Mouse (Mus musculus): Measurements from ENCODE around the gene Nudcd3.

Nudcd3 gene

DNA sequence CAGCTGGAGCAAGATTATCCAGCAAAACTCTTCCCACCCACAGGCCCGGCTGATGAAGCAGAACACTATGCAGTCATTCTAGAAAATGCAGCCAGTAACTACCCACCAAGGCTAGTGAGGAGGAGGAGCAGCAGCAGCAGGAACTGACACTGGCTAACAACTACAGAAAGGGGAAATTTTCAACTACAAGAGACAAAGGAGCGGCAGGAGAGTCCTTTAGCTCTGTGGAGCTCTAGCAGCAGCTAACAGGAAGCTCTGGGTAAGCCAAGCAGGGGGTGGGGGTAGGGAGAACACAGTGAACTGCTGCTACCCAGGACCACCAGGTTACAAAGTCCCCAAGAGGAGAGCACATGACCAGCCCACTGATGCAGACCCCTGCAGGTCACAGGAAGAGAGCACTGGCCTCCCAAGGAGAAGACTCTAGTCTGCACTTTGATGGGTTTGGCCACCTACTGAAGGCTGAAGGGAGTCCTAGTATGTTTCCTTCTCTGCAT, 21.5 kb downstream of the Nudcd3 start:
- DNase-seq (ENCODE audit: low spot score in 2 of 2): no peak

DNA sequence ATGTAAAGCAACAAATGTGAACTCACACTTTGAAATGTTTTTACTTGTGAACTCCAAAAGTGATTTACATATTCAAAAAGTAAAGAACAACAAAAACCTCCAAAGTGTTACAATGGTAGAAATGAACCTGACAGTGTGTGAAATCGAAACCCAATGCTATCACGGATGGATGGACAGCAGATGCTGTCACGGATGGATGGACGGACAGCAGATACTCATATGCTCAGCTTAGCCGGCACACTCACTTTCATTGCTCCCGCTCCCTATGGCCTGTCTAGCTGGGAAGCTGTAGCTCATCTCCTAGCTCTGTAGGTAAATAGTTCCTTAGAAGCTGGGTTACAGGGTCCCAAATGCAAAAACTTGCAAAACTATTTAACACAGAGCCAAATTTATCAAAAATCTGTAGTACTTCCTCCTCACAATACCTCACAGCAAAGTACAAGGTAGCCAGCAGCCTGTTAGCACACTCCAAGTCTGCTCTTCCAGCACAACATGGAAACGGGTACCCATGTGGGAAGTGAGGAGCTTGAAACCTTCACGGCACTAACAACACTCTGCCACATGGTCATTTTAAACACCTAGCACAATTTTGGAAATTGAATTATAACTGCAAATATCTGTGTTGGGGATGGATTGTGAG, 22.3 kb downstream of the Nudcd3 start:
- DNase-seq (ENCODE audit: low spot score in 2 of 2): no peak

GRCm38 (mm10) chr11:6175506-6175905, 24.7 kb downstream of the Nudcd3 start:
- DNase-seq (ENCODE audit: low spot score in 2 of 2): no peak

DNA sequence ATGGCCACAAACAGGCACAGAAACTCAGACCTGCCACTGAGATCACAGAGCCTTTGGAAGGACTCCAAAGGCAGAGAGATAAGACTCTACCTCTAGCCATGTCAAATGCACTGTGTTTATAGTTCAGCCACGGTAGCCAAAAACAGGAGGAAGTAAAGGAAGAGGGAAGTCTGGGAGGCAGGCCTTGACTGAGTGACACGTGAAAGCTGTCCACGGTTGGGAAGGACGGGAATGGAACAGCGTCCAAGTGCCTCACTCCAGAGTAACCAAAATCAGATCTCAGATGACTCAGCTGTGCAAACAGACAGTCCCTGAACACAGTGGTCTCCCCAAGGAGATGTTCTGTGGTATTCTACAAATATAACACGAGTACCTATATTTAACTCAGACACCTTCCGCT, 25.5 kb downstream of the Nudcd3 start:
- no peak for DNase-seq (ENCODE audit: low spot score in 2 of 2)

DNA sequence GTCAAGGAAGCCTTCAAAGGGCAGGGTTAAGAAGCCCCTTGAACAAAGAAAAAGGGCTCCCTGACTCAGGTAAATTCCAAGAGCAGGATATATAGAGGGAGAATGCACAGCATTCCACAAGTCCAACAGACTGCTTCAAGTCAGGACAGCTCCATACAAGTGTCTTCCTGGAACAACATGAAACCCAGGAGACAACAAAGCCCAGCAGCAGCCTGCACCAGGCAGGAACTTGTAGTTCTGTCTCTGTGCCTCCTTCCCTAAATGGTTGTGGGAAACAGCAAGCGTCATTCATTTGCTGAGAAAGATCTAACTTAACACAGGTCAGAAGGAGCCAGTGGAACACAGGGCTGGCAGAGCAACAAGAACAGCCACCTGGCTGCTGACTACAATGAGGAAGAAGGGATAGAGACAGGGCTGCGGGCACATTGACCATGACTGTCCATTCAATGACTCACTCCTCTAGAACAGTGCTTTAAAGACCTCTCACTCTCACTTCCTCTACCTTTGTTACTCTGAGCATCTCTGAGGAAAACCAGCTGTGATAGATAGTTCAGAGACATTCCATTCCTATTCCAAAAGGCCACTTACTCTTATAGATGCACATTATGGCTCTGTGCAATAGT, 31.1 kb downstream of the Nudcd3 start:
- DNase-seq (ENCODE audit: low spot score in 2 of 2): no peak

DNA sequence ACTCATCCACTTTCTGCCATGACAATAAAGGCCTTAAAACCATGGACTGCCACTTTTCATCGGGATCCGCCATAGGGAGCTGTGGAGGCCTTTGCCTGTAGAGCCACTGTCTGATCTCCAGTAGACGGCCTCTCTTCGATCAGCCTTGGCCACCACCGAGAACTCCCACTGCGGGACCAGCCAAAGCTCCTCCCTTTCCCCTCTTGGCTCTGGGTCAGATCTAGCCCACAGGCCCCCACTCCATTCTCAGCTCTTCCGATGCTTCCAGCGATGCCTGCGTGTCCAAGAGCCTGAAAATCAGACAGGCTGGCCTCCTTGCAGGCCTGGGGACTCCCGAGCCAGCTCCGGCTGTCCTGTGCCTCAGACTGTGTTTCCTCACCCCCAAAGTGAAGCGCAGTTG, 33.9 kb downstream of the Nudcd3 start:
- no peak for DNase-seq (ENCODE audit: low spot score in 2 of 2)

DNA sequence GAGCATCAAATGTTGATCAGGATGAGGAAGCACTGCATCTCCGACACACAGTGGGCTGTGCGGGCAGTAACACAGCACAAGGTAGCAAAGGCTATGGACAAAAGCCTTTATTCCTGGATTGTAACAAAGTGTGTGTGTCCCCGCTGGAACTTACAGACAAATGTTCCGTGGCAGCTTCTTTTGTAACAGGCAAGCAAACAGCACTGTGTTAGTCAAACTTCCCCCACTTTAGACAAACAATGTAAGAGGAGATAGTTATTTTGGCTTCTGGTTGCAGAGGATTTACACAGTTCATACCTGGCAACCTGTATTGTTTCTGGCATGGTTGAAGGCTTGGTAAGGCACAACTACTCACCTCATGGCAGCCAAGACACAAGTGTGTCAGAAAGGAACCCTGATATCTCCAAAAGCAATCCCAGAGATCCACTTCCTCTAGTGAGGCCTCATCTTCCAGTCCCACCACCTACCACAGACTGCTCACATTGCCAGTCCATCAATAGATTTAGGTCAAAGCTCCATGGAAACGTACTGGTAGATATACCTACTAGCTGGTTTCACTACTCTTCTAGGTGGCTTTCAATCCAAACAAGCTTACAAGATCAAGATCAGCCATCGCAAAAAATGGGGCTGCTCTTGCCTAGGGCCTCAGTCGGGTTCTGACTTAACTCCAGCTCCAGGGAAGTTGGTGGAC, 34.7 kb downstream of the Nudcd3 start:
- no peak for DNase-seq (ENCODE audit: low spot score in 2 of 2)

DNA sequence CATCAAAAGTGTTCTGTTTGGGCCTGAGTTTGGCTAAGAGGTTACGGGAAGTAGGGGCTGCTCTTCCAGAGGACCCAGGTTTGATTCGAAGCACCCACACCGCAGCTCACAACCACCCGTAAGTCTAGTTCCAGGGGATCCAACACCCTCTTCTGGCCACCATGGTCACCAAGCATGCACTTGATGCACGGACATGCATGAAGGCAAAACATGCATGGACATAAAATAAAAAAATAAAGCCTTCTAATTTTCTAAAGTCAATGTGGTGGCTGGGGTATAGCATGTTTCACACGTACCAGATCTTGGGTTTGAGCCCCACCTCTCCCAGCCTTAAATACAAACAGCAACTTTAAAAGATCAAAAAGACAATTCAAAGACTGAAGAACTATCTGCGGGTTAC, 35.4 kb downstream of the Nudcd3 start:
- DNase-seq (ENCODE audit: low spot score in 2 of 2): no peak

DNA sequence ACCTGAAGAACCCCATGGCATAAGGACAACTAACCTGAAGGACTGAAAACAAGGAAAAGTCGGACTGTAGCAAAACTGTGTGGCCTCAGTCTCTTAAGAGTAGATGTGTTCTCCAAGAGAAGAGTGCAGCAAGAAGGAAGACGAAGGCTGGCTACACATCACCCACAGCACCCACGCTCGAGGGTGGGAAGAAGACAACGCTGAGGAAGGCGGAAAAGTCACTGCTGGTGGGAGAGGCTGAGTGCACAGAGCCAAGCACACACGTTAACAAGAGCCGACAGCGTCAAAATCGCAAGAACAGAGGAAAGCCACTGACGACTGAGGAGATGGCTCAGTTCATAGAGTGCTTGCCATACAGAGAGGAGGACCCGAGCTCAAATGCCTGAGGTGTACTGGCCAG, 36.5 kb downstream of the Nudcd3 start:
- DNase-seq (ENCODE audit: low spot score in 2 of 2): no peak

DNA sequence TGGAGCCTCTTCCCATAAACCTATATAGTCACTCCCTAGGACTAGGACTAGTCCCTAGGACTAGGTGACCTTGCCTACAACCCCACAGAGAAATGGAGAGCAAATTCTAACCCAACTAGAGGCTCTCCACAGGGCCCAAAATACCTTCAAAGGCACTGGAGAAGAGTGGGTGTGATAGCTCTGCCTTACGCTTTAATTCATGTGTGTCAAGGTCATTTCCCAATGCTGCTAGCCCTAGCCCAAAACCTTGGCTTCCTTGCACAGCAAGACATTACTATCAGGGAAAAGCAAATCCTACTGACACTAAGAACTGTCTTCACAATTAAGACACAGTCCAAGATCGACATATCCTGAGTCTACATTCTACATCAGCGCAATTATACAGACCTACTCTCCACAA, 37.2 kb downstream of the Nudcd3 start:
- no peak for DNase-seq (ENCODE audit: low spot score in 2 of 2)

DNA sequence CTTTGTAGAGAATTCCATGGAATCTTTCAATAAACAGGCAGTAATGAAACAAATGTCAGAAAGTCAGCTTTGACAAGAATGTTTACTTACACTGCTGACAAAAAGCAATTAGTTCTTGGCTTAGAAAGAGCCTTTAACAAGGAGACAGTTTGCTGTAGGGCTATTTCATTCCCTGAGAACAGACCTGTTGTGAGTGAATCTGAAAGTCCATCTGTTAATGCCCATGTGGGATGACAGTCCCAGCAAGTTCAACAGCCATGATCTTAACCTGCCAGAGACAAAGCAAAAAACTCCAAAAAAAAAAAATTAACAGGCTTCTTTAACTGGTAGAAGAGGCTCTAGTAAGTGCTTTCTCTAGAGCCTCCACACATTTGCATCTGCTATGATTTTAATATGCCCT, 38.7 kb downstream of the Nudcd3 start:
- DNase-seq (ENCODE audit: low spot score in 2 of 2): no peak

- DNase-seq (ENCODE audit: low spot score in 2 of 2): no peak
These were observed 39.4 kb downstream of the Nudcd3 start for GRCm38 (mm10) chr11:6160663-6161271.

- no peak for DNase-seq (ENCODE audit: low spot score in 2 of 2)
These were observed 40.4 kb downstream of the Nudcd3 start for GRCm38 (mm10) chr11:6159704-6160275.

DNA sequence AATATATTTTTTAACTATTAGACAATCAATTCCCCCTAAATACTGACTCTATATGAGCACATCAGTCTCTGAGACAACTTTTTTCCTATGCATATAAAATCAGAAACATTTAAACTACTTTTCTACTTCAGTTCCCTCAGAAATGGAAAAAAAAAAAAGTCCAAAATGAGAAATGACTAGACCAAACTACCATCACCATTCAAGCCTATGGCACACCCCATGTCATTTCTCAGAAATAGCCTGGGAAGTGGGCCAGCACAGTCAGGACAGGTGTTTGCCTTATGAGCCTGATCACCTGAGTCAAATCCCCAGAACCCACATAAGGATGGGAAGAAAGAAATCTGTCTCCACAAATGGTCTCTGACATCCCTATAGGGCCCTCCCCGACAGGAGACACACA, 41.7 kb downstream of the Nudcd3 start:
- no peak for DNase-seq (ENCODE audit: low spot score in 2 of 2)

DNA sequence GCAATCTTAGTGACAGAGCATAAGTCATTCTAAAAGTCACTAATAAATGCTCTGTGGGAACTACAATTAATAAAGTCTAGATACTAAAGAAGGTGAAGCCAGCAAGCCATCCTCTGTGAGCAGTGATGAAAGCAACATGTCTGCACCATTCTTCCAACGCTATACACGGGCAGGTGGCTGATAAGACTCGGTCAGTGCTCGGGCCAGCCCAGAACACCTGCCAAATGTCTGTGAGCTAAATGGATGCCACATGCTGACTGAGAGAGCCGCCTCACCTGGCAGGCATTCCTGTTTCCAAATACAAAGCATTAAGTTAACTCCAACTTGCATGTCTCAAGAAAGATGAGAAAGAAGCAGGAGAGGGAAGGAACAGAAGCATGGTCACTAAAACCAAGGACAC, 43.1 kb downstream of the Nudcd3 start:
- DNase-seq (ENCODE audit: low spot score in 2 of 2): no peak

DNA sequence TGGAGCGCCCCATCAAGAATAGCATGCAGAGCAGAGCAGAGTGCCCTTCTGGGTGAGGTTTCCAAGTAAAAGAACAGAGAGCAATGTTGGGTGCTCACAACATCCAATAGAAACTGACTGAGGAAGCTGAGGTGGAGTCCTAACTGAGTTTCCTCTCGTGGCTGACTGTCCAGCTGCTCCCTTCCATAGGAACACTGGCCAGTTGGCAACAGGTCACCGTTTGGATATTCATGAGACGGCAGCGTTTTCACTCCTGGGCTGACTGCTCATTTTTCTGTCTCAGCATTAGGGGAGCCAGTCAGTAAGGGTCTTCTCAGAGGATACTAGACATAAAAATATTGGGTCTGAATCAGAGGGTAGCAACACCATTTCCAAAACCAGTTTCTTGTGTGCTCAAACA, 43.6 kb downstream of the Nudcd3 start:
- DNase-seq (ENCODE audit: low spot score in 2 of 2): no peak

GRCm38 (mm10) chr11:6154211-6154701, 46.0 kb downstream of the Nudcd3 start:
- no peak for DNase-seq (ENCODE audit: low spot score in 2 of 2)

DNA sequence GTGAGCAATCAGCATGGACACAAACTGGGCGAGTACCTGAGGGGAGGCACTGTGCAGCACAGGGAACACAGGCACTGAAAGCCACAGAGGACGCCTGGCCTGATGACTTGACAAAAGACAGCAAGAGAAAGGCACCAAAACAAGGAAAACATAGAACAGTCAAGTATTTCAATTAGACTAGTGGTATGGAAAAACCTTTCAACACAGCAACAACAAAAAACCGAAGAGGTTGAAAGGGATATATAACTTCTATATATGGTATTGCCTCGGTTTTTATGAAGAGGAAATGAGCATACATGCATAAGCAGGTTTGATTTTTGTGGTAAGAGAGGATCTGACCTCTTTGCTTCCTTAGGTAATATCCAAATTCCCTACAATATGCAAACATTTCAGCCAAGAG, 47.4 kb downstream of the Nudcd3 start:
- no peak for DNase-seq (ENCODE audit: low spot score in 2 of 2)

DNA sequence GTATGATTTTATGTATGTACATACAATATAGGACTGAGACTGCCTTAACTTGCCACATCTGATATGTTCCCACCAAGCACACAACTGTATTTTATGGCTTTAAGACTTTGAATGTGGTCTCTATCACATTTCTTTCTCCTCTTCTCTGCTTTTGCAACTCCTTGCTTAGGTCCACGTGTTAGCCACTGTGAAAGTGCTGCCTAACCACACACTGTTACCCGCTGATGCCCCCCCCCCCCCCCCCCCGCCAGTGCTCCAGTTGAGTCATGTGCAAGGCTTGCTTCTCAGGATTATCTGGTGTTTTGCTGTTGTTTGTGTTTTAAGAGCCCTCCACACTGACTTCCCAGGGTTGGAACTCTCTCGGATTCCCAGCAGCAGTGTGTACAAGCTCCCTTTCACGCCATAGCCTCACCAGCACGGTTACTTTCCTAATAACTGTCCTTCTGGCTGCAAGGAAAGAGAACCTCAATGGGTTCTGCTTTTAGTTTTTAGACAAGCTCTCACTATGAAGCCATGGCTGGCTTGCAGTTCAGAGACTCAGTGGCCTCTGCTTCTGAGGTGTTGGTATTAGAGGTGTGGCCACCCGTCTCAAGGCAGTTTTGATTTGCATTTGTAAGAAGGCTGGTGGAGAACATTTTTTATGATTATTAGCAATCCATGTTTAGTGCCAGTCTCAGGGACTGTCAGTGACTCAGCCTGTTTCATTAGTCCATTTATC, 61.8 kb downstream of the Nudcd3 start:
- no peak for DNase-seq (ENCODE audit: low spot score in 2 of 2)

- DNase-seq (ENCODE audit: low spot score in 2 of 2): no peak
These were observed 67.3 kb downstream of the Nudcd3 start for GRCm38 (mm10) chr11:6132886-6133285.

DNA sequence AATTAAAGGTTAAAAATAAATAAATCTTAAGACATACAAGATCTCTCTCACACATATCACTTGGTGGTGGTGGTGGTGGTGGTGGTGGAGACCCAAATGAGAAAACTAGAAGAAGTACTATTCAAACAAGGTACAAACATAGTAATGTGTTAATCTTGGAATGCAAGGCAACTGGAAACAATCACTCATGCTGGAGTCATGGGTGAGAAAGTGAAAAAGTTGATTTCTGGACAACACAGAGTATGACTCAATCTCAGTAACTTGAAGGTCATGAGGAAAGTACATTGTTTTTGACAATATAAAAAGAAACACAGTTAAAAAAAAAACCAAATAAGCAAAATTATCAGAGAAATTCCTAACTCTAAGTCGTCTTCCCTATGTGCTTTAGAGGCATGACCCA, 69.6 kb downstream of the Nudcd3 start:
- no peak for DNase-seq (ENCODE audit: low spot score in 2 of 2)

Measured in cerebellum, postnatal 4 days (tissue).